Mouse (Mus musculus) heart, embryonic 14.5 days (tissue): Measurements from ENCODE around the gene Ermap. TPM values are rescaled to one million over a fixed set of nuclear protein-coding genes. Genes with fewer than 3 reads are reported as not detected.

Experiments used
- ATAC-seq: fragments of 200-750 bp; cut with Nextera tagmentation; 2 replicates; pipeline ENCODE4 v1.8.0; 2017; ENCODE audit warnings: low read depth, moderate TSS enrichment; ENCODE audit not compliant: insufficient number of reproducible peaks, insufficient read depth, low FRiP score
- H3K27ac ChIP-seq, 2 experiments: fragments of 200-500 bp in 1 of 2; fragments of 300-500 bp in 1 of 2; sonication (generic) in 1 of 2; replicated peaks in 1 of 2; 2 replicates each; pipeline ENCODE4 v1.5.1; 2012 to 2014; ENCODE audit warnings: low read depth in 2 of 2, low read length in 2 of 2, control low read depth in 1 of 2, mild to moderate bottlenecking in 1 of 2, mixed read lengths in 1 of 2; ENCODE audit not compliant: control insufficient read depth in 1 of 2, insufficient read depth in 1 of 2
- H3K27me3 ChIP-seq: fragments of 300-500 bp; sonication (generic); 2 replicates; pipeline ENCODE4 v1.6.1; 2014; ENCODE audit warnings: mild to moderate bottlenecking, low read length, control low read depth; ENCODE audit not compliant: control insufficient read depth, insufficient read depth
- H3K36me3 ChIP-seq: fragments of 300-500 bp; sonication (generic); 2 replicates; pipeline ENCODE4 v1.6.1; 2014; ENCODE audit warnings: mild to moderate bottlenecking, control low read depth, low read length, mixed read lengths; ENCODE audit not compliant: control insufficient read depth, insufficient read depth
- H3K4me1 ChIP-seq, 2 experiments: fragments of 200-500 bp in 1 of 2; fragments of 300-500 bp in 1 of 2; sonication (generic) in 1 of 2; 2 replicates each; pipeline ENCODE4 v1.6.1; 2012 to 2014; ENCODE audit warnings: low read length in 2 of 2, control low read depth in 1 of 2, mixed read lengths in 1 of 2; ENCODE audit not compliant: control insufficient read depth in 2 of 2, insufficient read depth in 2 of 2
- H3K4me2 ChIP-seq: fragments of 300-500 bp; sonication (generic); 2 replicates; pipeline ENCODE4 v1.6.1; 2014; ENCODE audit warnings: mild to moderate bottlenecking, low read length
- H3K4me3 ChIP-seq, 2 experiments: fragments of 200-500 bp in 1 of 2; fragments of 300-500 bp in 1 of 2; sonication (generic) in 1 of 2; 2 replicates each; pipeline ENCODE4 v1.5.1; 2012 to 2014; ENCODE audit warnings: low read length in 2 of 2, mild to moderate bottlenecking in 2 of 2, control low read depth in 1 of 2, low read depth in 1 of 2, moderate library complexity in 1 of 2; ENCODE audit not compliant: control insufficient read depth in 1 of 2, insufficient read depth in 1 of 2
- H3K9ac ChIP-seq: fragments of 300-500 bp; sonication (generic); 2 replicates; pipeline ENCODE4 v1.6.1; 2014; ENCODE audit warnings: mild to moderate bottlenecking, low read length
- H3K9me3 ChIP-seq: fragments of 300-500 bp; sonication (generic); 2 replicates; pipeline ENCODE4 v1.6.1; 2016; ENCODE audit warnings: low read length, control low read depth; ENCODE audit not compliant: control insufficient read depth
- WGBS: fragments of 180-500 bp; shearing (Covaris S2); extraction: QIAGEN DNeasy Blood & Tissue Kit; methylation state at CpG from one replicate; pipeline ENCODE4 v1.1.7; 2014; 5-methylcytosine and 5-hydroxymethylcytosine counted together
- polyA plus RNA-seq: library from polyadenylated mRNA; unstranded; fragments of >200 nt; fragmentation: Nextera tagmentation; extraction: Ambion mirVana; gene quantifications from 2 replicates; pipeline ENCODE4 v1.2.1, GENCODE M21; 2014

Gene Ermap
- polyA plus RNA-seq, 1 experiment from 2014 or later = 0.88 TPM

DNA sequence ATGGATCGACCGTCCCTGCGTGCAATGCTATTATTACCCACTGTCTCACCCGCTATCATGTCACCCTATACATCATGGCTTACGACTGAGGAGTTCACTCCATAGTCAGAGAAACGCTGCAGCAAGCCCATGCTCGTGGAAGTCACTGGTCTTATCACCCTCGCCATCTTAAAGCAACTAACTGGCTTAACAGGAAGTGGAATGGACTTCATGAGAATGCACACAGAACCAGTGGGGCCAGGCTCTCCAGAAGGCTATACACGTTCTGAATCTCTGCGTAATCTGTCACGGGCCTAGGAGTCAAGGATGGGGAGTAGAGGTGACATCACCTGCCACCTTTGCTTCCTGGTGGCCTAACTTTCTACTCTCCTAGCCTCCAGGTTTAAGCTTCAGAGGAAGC lies 41.1 kb downstream of the Ermap start:
- 74% methylated on average over 11 of the region's 11 CpGs for WGBS

DNA sequence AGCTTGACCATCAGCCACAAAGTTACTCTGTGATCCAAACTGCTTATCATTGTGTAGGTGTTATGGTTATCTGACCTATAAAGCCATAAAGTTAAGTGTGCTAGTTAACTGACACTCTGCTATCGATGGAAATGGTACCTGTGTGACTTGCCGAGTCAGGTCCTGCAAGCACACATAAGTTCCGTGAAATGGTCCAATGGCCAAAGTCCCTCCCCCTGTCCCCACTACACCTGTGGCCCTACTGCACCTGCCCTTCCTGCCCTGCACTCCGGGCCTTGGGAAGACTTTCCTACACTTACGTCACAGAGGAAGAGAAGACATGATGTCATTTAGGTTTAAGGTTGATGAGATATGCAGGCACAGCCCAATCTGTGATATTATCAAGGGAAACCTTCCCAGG lies 42.5 kb downstream of the Ermap start:
- peaks cover 3% of the 10 kb centered on the region in 2 experiments; a peak in 1 of 4 replicates for H3K4me1 ChIP-seq
- 85% methylated on average over 5 of the region's 5 CpGs for WGBS
- no peak overlapping the region for H3K4me3 ChIP-seq
- no peak overlapping the region for H3K4me2 ChIP-seq
- no peaks in the 10 kb centered on the region for H3K36me3 ChIP-seq
- no peak overlapping the region for H3K9ac ChIP-seq
- H3K9me3 ChIP-seq = no peaks in the 10 kb centered on the region
- no peak overlapping the region for H3K27ac ChIP-seq
- no peaks in the 10 kb centered on the region for H3K27me3 ChIP-seq
- no peak for ATAC-seq

More for the DNA sequence above, 41.1 kb downstream of the Ermap start:
- Histone ChIP-seq H3K9me3 (no peaks in the 10 kb centered on the region), H3K4me3 (no peak overlapping the region), H3K36me3 (no peaks in the 10 kb centered on the region), H3K4me2 (no peak overlapping the region), H3K9ac (no peak overlapping the region), H3K4me1 (no peaks in the 10 kb centered on the region), H3K27me3 (no peaks in the 10 kb centered on the region), H3K27ac (no peak overlapping the region)
- no peak for ATAC-seq

DNA sequence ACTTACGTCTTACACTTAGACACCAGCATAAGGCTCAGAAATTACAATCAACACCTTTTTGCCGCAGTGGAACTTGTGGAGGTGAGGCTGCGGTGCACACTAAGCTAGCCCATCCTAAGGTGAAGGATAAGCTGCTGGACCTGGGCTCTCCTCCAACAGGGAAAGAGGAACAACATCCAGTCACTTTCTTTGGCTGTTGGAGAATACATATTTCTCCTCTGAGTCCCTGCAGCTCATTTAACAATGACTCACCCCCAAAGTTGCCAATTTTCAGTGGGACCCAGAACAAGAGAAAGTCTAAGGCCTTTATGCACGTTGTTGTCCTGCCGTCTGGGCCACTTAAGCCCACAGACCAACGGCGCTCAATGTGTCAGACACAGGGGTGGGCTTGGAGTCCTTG lies 43.0 kb downstream of the Ermap start:
- no peak overlapping the region for H3K27ac ChIP-seq
- H3K9me3 ChIP-seq = no peaks in the 10 kb centered on the region
- H3K27me3 ChIP-seq = no peaks in the 10 kb centered on the region
- no peak overlapping the region for H3K4me3 ChIP-seq
- no peak overlapping the region for H3K4me2 ChIP-seq
- peaks cover 3% of the 10 kb centered on the region in 2 experiments; a peak in 1 of 4 replicates for H3K4me1 ChIP-seq
- 83% methylated on average over 7 of the region's 7 CpGs for WGBS
- no peak overlapping the region for H3K9ac ChIP-seq
- no peak for ATAC-seq
- H3K36me3 ChIP-seq = no peaks in the 10 kb centered on the region

DNA sequence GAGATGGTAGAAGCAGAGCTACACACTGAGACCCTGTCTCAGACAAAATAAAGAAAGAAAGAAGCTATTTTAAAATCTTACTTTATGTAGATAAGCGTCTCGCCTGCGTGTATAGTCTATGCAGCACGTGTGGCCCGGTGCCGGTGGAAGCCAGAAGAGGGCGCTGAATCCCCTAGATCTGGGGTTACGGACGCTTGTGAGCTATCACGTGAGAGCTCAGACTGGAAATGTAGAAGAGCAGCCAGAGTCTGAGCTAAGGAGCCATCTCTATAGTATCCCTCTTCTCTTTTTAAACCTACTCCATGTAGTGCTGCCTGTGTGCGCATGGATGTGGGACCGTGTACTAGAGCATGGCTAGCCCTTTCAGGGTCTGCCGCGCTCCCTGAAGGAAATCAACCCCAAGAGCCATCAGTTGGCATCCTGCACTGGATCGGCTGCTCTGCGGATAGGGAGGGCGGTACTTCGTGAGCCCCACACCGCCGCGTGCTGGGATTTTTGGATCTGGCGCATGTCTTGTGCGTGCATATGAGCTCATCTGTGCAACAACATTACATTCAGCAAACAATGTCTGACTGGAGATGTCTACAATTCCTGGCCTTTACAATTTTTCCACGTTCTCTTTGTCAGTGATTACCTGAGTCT lies 47.5 kb downstream of the Ermap start:
- ATAC-seq = peak; percentile 27; the same call in 1 of the 2 replicates
- no peak overlapping the region for H3K27ac ChIP-seq
- H3K4me2 ChIP-seq = peak overlapping the region; percentile 61
- H3K36me3 ChIP-seq = peaks cover 10% of the 10 kb centered on the region
- 19% methylated on average over 24 of the region's 24 CpGs for WGBS
- H3K27me3 ChIP-seq = no peaks in the 10 kb centered on the region
- H3K4me3 ChIP-seq = peak overlapping the region; percentile 10 to 14; a peak in 2 of 4 replicates
- no peaks in the 10 kb centered on the region for H3K9me3 ChIP-seq
- H3K9ac ChIP-seq = 0 out of 2 replicates have a peak overlapping the region, but pooled peaks have one; percentile 34
- H3K4me1 ChIP-seq = peaks cover 10 to 20% of the 10 kb centered on the region in 2 experiments

DNA sequence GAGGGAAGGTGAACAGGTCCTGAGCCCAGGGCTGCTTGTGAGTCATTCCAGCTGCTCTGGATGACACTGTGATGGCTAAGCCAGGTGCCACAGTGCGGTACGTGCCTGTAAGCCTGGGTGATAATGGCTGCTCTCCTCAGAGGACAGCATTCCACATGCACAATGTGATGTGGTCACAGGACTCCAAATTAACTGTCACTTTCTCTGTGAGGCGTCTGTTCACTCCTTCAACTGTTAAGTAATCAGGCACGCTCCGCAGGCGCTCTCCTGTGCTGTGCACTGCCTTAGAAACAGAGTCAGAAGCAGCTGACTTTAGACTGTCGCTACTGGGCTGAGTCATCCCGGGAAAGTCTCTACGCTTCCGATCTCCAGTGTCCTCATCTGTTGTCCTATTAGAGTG lies 48.6 kb downstream of the Ermap start:
- peaks cover 21% of the 10 kb centered on the region for H3K36me3 ChIP-seq
- 0 out of 2 replicates have a peak, but pooled peaks have one; percentile 41 for ATAC-seq
- no peaks in the 10 kb centered on the region for H3K9me3 ChIP-seq
- H3K4me2 ChIP-seq = peak overlapping the region; percentile 13; the same call in 1 of the 2 replicates
- no peaks in the 10 kb centered on the region for H3K27me3 ChIP-seq
- peaks cover 10 to 22% of the 10 kb centered on the region in 2 experiments for H3K4me1 ChIP-seq
- H3K27ac ChIP-seq = peak overlapping the region; percentile 19 to 35; a peak in 2 of 4 replicates
- 22% methylated on average over 10 of the region's 10 CpGs for WGBS
- H3K9ac ChIP-seq = no peak overlapping the region
- H3K4me3 ChIP-seq = no peak overlapping the region

DNA sequence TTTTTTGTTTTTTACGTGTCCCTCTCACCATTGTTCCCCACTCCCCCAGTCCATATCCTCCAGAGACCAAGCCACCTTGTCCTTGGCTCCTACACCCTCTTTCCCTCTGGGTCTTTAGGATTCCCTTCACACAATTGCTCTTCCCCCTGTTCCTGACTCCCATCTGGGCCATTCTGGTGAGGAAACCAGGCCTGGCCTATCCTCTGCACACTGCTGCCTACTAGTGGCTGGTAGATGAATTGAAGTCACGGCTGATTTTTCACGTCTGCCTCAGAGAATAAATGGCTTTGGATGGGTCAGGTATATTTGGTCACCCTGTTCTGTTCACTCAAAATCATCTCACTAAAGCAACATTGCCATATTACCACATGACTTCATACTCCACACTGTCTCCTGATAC lies 49.7 kb downstream of the Ermap start:
- Histone ChIP-seq H3K4me3 (no peak overlapping the region), H3K9ac (no peak overlapping the region), H3K9me3 (no peaks in the 10 kb centered on the region), H3K36me3 (peaks cover 32% of the 10 kb centered on the region), H3K27me3 (no peaks in the 10 kb centered on the region), H3K27ac (no peak overlapping the region), H3K4me2 (no peak overlapping the region), H3K4me1 (peaks cover 10 to 22% of the 10 kb centered on the region in 2 experiments)
- WGBS = 47% methylated on average over 3 of the region's 3 CpGs
- ATAC-seq = no peak

DNA sequence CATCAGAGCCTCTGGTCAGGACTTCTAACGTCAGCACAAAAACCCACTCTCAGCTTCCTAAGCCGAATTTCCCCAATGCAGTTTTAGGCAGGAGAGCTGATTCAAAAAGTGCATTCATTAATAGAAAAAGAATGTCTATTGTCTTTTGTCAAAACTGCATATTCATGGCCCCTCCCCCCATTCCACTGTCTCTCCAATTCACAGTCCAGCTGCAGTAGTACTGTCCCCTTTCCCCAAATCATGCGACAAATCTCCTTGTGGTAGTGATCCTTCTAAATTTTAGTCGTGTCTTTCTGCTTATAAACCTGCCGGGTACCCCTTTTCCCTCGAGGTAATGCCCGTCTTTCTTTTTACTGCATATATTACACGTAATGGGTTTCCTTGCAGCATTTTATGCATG lies 51.0 kb downstream of the Ermap start:
- H3K4me2 ChIP-seq = no peak overlapping the region
- H3K9me3 ChIP-seq = no peaks in the 10 kb centered on the region
- H3K4me1 ChIP-seq = peaks cover 10 to 22% of the 10 kb centered on the region in 2 experiments
- no peak overlapping the region for H3K4me3 ChIP-seq
- no peak overlapping the region for H3K27ac ChIP-seq
- H3K27me3 ChIP-seq = no peaks in the 10 kb centered on the region
- H3K9ac ChIP-seq = no peak overlapping the region
- peaks cover 45% of the 10 kb centered on the region for H3K36me3 ChIP-seq
- 66% methylated on average over 8 of the region's 8 CpGs for WGBS
- no peak for ATAC-seq
